Mouse (Mus musculus): Measurements from ENCODE around the gene Rptor.

DNA sequence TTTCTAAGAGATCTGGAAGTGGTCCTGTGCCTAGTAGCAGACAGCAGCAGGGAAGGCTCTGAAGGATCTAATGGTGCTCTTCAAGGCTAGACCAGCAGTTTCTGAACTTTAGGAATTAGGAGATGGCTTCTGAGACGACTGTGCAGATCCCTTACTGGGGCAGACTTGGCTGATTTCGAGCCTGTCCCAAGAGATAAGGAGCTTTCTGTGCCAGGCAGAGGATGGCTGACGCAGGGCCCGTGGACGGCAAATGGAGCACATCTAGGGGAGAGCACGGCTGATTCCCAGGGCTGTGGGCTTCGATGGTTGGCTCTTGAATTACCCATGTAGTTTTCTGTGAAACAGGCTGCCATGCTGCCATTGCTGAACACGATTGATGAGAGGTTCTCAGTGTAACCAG is 21.1 kb downstream of the Rptor start:
- TF ChIP-seq POLR2A (IDR thresholded peaks at IDR 0.05; ENCODE audit: borderline replicate concordance, extremely low read depth, insufficient read depth, insufficient read length, poor library complexity, severe bottlenecking) (no peak), CTCF (IDR thresholded peaks at IDR 0.05; ENCODE audit: borderline replicate concordance, extremely low read depth, insufficient read depth, insufficient read length) (no peak)
